Mouse (Mus musculus) yolk sac, embryonic 10.5 days (tissue): ENCODE results near the gene Arl5c.

Experiments used
- DNase-seq: peaks from one replicate; pipeline ENCODE4 v3.0.0-alpha.2; 2017; ENCODE audit warnings: low spot score

Arl5c gene

DNA sequence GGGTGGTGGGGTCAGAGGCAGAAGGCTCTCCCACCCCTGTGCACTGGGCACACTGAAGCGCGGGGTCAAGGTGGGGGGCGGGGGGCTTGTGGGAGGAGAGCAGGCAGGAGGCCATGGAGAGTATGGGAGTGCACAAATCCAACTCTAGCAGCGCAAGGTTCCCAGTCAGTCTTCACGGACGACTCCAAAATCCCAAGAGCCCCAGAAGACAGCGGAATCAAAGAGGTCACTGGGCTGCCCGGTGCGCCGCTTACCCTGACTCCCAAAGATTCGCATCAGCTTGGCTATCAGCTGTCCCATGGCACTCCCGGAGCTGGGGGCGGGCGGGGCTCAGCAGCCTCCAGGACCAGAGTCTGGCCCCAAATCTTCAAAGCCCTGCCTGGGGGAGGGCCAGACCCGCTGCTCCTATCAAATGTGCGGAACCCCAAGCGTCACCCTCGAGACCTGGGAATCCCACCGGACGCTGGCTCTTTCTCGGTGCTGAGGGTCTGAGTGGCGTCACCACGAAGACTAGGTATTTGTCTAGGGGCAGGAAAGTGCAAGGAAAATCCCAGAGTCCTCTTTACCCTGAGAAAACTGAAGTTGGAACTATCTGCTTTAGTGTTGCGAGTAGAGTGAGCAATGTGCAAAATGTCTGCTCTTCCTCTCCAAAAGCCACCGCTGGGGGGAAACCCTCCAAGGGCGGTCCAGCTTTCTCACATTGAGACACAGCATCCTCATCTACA is at the start of gene Arl5c:
Arl5c (minus strand) TSS at position 618 of the 725 bp plus-strand sequence.
- no peak for DNase-seq

DNA sequence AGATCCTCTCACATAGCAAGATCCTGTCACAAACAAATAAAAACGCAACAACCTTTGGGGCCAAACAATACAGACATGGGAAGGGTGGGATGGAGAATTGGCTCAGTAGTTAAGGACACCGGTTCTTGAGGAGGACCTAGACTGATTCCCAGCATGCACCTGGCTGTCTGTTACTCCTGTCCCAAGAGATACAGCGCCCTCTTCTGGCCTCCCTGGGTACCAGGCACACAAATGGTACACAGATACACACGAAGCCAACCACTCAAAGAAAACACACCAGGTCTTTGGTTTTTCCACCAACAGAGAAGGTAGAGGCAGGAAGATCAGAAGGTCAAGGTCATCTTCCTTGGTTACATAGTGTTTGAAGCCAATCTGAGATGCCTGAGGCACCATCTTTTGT is 49.6 kb upstream of the Arl5c start:
- no peak for DNase-seq

DNA sequence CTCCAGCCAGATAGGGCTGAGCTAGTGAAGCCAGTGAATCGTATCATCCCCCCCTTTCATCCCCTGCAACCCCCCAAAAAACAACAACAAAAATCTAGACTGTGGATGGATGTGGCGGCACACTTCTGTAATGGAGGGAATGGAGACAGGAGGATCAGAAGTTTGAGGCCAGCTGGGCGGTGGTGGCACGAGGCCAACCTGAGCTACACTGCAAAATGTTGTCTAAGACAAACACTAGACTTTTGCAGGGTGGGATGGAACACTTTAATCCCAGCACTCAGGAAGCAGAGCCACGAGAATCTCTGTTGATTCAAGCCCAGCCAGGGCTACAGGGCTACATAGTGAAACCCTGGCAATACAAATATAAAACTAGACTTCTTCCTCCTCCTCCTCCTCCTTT is 48.1 kb upstream of the Arl5c start:
- DNase-seq: no peak

DNA sequence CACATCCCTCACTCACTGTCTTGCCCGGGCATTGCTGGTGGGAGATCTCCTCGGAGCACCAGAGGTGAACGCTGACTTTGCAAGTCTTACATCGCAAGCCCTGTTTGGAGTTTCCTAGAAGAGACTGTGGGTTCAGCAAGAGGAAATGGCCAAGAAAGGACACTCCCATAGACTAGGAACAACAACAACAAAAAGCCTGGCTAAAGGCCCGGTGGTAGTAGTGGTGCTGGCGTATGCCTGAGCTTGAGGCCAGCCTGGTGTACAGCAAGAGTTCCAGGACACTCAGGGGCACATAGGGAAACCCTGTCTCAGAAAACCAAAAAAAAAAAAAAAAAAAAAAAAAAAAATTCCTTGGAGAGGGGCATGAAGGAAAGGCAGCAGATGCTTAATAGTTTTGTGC is 46.8 kb upstream of the Arl5c start:
- no peak for DNase-seq

DNA sequence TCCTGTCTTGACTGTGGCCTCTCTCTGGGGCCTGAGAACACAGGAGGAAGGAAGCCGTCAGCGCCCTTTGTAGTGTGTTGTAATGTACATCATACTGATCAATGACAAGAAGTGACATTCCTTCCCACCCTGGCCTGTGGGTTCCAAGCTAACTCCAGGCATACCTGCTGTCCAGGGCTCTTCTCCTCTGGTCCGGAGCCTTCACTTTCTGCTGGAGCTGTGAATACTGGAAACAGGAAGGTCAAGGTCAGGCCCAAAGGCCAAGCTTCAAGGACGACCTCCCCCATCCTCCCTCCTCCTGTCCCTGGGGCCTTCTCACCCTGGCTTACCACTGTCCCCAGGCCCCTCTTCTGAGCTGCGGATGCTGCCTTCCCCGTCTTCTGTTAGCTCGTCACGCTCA is 45.0 kb upstream of the Arl5c start:
- DNase-seq: no peak

DNA sequence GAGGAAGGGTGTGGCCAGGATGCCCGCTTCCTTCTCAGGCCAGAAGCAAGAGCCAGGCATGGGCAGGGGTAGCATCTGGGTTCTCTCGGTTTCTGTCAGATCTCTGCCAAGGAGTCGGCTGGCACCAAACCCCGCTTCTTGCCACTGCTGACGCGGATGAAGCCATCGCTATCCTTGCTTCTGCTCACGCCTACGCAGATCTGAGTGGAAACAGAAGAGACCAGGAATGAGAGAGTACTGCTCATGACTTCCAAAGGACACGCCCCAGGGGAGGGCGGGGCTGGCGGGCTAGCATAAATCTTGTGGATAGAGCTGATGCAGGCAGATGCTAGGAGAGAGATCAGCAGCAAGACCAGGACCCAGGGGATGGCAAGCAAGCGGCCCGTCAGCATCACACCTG is 41.9 kb upstream of the Arl5c start:
- no peak for DNase-seq

DNA sequence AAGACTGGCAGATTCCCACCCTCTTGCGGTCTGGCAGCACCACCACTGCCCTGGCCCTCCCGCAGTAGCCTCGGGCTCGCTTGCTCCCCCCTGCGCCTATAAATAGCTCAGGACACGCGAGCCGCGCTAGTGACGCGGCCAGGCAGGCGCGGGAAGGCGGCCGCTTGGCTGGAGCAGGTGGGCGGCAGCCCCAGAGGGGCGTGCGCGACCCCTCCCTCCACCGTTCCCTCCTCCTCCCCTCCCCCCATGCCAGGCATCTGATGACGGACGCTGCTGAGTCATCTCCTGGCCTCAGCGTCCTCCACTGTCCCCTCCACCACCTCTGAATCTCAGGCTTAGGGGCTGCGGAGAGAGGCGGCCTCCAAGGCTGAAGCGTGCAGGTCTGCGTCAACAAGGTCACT is 40.0 kb upstream of the Arl5c start:
- DNase-seq: no peak

DNA sequence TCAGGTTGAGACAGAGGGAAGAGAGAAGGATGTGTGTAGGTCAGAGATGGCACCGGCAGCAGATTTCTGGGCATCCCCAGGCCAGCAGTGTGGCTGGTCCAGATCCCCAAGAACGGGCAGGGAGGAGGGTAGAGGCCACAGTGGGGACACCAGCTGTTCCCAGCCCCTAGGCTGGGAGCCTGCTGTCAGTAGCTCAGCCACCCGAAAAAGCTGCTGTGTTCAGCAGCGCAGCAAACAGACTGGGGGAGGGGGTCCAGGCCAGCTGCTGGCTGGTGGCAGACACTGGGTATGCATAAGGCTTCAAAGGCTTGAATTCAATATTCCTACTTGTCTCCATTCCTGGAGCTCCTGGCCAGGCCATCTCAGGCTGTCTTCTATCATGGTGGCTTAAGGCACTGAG is 38.9 kb upstream of the Arl5c start:
- no peak for DNase-seq

DNA sequence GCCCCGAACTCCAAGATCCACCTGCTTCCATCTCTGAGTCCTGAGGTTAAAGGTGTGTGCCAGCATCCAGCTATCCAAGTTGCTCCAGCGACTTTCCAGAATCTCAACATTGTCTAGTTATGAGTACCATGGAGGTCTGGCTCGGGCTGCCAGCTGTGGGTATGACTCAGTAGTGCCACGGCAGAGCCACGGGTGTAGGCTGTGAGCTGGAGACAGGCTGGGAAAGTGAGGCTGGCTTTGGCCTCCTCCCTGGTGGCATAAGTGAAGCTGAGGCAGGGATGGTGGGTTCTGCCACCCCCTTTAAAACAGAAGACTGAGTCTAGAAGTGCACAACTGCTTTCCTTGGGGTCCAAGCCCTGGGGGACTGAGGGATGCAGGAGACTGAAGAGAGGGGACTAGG is 38.1 kb upstream of the Arl5c start:
- no peak for DNase-seq

DNA sequence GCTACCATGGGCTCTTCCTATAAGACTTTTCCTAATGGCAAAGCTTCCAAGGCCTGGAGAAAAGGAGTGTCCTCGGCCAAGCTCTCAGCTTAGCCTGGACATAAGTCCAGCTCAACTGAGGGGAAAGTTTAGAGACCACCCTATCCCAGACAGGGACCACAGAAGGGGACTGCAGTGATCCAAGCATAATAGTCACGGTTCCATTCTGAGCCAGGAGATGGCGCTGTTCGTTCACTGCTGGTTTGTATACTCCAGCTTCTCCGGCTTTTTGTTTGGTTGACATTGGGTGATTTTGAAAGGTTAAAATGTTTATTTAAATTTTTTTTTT is 35.4 kb upstream of the Arl5c start:
- DNase-seq: peak; percentile 57

DNA sequence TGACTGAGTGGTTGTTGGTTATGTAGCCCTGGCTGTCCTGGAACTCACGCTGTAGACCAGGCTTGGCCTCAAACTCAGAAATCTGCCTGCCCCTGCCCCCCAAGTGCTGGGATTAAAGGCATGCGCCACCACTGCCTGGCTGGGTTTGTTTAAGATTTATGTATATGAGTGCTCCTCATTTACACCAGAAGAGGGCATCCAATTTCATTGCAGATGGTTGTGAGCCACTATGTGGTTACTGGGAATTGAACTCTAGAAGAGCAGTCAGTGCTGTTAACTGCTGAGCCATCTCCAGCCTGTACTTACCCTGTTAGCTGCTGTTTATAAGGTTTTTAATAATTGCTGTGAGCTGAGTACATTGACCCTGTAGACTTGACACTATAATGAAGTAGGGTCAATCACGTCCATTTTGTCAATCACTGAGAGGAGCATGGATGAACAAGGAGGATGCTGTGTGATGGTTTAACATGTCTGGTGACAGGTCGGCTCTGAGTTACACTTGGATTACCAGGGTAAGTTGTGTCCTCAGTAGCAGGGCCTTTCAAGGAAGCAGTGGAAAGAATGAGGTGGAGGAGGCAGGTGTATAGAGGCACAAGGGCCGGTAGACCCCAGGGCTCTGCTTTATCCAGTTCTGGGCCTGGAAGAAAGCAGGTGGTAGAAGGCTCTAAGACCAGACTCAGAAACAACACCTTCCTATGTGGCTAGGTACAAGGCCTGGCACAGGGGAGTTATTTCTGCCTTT is 34.9 kb upstream of the Arl5c start:
- peak; percentile 39 for DNase-seq

DNA sequence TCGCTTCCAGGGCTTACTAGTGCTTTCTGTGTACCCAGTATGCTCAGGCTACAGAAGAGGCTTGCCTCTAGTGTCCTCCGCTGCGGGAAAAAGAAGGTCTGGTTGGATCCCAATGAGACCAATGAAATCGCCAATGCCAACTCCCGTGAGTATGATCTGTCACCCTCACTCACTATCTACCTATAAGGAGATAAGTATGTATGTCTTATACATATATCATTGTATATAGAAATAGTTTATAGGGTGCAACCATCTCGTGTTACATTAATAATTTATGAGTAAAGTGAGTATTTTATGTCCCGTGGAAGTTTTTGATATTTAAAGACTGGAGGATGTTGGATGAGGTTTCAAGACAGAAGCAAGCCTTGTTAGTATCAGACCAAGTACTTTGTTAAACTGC is 31.8 kb upstream of the Arl5c start:
- no peak for DNase-seq

DNA sequence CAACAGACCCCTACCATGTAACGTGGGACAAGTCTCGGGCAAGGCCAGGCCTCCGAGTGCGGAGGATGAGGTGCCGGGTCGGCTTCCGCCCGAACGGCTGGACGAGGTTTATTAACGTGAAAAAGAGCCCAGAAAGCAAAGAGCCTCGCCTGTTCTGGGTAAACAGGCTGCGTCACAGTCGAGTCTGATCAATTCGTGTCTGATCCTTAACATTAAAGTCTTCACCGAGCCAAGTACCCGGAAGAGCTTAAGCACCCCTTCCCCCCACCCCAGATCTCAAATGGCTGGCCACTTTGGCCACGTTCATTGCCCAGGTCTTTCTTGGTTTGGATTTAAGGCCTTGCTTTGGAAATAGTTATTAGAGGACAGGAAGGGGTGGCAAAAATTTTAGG is 31.3 kb upstream of the Arl5c start:
- DNase-seq: no peak

DNA sequence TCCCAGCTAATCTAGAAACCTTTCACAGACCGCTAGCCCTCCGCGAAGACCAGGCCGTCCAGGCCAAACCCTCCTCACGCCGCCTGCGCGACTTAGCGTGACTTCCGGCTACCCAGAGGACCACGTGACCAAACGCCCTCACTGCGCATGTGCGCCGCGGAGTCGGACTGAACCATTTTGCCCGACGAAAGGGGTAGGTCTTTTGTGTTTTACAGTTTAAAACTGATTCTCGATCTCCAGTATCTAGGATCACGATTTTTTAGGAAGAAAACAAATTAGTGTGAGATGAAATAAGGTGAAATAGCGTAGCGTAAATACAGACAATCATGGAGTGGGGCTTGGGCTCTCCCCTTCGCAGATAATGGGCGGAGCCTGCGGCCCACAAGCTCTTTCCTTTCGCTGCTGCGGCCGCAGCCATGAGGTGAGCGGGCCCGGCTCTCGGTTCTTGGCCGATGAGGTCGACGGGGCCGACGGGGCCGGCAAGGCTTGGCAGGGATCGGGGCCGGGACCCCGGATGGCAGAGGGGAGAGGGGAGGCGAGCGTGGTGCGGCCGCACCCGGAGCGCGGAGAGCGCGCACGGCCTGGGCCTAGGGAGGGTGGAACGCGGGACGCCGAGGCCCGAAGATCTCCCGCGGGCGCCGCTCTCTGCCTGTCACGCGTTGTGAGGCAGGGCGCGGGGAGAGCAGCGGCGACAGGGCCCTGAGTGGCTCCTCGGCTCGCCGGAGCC is 30.8 kb upstream of the Arl5c start, which contains the start of gene Rpl19:
Rpl19 (plus strand) TSS at position 141 of the 727 bp plus-strand sequence.
- DNase-seq: peak; percentile 90

DNA sequence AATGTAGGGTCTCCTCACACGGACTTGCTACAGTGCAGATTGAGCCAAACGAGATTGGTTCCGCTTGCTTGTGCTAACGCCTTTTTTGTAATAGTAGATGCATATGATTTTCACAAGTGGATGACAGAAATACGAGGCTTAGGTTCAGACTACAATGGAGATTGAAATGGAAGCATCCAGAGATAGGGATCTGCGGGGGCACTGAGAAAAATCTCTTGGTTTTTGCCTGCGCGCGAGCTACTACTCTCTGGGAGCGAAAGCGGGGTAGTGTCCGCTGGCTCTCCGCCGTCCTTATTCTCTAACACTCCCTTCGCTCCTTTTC is 30.2 kb upstream of the Arl5c start:
- no peak for DNase-seq

DNA sequence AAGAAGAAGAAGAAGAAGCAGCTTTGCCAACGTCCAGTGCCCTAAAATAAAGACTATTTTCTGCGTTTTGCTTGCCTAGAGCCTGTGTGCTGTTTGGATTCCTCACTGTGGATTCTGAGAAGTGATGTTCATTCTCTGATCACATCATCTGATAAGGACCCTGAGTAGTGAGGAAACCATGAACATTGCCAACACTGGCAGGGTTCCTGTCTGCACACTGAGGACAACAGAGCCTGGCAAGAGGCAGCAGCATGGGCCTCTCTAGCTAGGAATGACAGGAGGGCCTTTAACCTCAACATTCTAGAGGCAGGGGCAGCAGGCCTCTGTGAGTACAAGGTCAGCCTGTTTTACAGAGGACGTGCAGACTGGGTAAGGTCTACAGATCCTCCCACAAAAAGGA is 28.5 kb upstream of the Arl5c start:
- DNase-seq: no peak

DNA sequence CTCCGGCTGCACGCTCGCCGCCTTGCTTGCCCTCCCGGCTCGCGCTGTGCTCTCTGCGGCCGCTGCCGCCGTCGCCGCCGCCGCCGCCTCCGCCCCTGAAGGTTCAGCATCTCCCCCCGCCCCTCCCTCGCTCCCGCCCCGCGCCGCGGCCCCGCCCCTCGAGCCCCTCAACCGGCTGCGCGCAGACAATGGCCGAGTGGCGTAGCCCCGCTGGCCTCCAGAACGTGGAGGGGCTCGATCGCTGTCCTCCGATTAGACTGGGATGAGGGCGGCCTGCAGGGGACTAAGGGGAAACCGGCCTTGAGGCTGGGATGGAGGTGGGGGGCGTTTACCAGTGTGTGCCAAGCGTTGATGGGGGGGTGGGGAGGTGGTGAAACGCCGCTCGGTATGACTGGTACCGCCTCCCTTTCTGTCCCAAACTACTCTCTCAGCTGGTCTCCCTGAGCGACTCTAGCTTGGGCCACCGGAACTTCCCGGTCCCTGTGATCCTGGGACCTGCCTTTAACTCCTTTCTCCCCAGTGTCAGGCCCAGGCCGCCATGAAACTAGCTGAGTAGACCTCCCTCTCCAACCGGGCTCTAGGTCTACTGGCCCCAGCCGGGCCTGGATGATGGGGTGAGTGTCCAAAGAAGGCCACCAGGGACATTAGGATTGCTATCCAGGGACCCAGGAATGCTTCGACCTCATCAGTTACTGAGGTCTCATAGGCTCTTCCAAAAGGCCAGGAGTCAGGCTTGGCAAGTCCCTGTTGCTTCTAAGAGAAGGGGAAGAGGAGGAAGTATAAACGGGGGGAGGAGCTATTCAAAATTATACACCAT is 26.8 kb upstream of the Arl5c start, which contains the start of gene Cacnb1:
Cacnb1 (minus strand) TSS at position 480 of the 817 bp plus-strand sequence.
- peak; percentile 79 for DNase-seq

DNA sequence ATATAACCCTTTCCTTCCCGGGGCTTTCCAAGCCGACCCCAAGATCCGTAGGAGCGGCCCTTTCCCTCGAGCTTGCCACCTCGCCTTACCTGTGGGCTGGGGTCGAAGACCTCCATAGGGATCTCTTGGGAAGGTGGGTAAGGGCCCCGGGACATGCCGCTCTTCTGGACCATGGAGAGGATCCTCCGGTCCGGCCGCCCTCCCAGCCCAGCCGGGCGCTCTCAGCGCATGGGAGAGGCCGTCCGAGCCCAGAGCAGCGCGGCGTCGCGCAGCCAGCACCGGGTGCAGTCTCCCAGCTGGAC is 26.2 kb upstream of the Arl5c start:
- no peak for DNase-seq

DNA sequence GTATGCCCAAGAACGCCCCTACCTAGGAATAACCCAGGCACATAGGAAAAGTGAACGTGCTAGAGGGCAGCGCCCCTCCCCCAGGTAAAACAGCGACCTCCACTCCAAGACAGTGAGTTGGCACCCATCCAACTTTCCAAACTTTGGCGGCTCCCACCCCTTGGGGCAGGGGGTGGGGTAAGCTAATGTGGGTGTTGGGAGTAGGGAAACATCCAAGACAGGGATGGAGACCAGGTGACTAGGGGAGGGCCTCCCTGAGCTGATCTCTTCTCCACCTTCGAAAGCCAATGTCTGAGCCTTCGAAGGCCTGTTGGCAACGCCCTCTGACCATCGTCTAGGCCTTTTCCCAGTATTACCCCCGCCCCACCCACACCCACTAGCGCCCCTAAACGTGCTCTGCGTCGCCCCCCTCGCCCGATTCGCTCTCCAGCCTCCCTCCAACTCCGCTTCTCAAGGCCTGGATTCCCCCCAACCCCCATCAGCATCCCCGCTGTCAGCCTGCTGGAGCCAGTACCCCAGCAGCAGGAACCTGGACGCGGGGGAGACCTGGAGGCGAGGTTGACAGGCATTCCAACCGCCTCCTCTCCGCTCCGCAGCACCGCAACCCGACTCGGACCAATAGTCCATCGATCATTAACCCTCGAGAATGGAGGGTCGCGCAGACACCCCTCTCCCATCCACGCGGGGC is 25.7 kb upstream of the Arl5c start:
- no peak for DNase-seq

DNA sequence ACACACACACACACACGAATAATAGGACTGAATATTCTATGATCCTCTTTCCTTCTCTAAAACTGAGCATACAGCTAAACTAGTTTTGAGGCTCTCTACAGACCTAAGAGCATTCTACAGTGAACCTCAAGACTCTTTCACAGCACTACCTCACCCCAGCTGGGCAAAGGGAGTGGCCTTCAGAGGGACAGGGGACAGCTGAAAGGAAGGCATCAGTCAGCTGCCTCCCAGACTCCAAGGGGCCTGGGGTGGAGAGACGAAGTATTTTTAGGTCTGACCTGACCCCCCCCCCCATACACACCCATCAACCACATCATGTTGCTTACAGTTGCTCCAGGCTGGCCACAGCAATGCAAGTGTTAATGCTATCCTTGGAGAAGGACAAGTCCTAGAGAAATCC is 25.1 kb upstream of the Arl5c start:
- DNase-seq: no peak

DNA sequence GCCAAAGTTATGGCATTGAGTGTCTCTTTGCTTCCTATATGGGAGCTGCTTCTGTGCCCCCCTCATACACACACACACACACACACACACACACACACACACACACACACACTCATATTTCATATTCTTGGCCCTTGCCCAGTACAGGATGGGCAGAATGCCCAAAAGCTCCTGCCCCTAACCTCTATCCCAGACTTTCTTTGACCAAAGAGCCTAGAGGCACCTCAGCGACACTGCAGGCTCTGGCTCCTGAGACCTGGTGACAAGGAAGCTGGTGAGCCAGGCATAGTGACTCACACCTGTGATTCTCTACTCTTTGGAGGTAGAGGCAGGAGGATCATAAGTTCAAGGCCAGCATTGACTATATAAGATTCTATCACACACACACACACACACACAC is 24.7 kb upstream of the Arl5c start:
- no peak for DNase-seq
